Mouse (Mus musculus) stomach, postnatal 0 days (tissue): ENCODE data around the gene Afg1l. TPM values are rescaled to one million over a fixed set of nuclear protein-coding genes. Genes with fewer than 3 reads are reported as not detected.
A peak's percentile ranks its signal among the peaks of the same experiment; 100 is the strongest.

Experiments used
- ATAC-seq: fragments of 200-750 bp; cut with Nextera tagmentation; 2 replicates; pipeline ENCODE4 v1.8.0; 2017; ENCODE audit not compliant: low FRiP score, low TSS enrichment
- DNase-seq: peaks from one replicate; pipeline ENCODE4 v3.0.0-alpha.2; 2016; ENCODE audit warnings: low spot score
- H3K27ac ChIP-seq: fragments of 300-500 bp; sonication (generic); replicated peaks from 2 replicates; pipeline ENCODE4 v1.5.1; 2014; ENCODE audit warnings: mild to moderate bottlenecking, control low read depth
- H3K27me3 ChIP-seq: fragments of 300-500 bp; sonication (generic); 2 replicates; pipeline ENCODE4 v1.6.1; 2014; ENCODE audit warnings: low read length; ENCODE audit not compliant: control insufficient read depth, insufficient read depth
- H3K36me3 ChIP-seq: fragments of 300-500 bp; sonication (generic); 2 replicates; pipeline ENCODE4 v1.6.1; 2014; ENCODE audit warnings: low read length, mixed read lengths; ENCODE audit not compliant: control insufficient read depth, insufficient read depth
- H3K4me1 ChIP-seq: fragments of 300-500 bp; sonication (generic); replicated peaks from 2 replicates; pipeline ENCODE4 v1.6.1; 2014; ENCODE audit warnings: antibody characterized with exemption; ENCODE audit not compliant: control insufficient read depth, insufficient read depth
- H3K4me2 ChIP-seq: fragments of 300-500 bp; sonication (generic); replicated peaks from 2 replicates; pipeline ENCODE4 v1.6.1; 2014; ENCODE audit warnings: low read depth, mild to moderate bottlenecking, control low read depth, moderate library complexity
- H3K4me3 ChIP-seq: fragments of 300-500 bp; sonication (generic); 2 replicates; pipeline ENCODE4 v1.5.1; 2014; ENCODE audit warnings: low read depth, low read length, control low read depth
- H3K9ac ChIP-seq: fragments of 300-500 bp; sonication (generic); 2 replicates; pipeline ENCODE4 v1.6.1; 2014; ENCODE audit warnings: mild to moderate bottlenecking, low read length, control low read depth, mixed read lengths
- H3K9me3 ChIP-seq: fragments of 300-500 bp; sonication (generic); 2 replicates; pipeline ENCODE4 v1.6.1; 2016; ENCODE audit warnings: low read length; ENCODE audit not compliant: control insufficient read depth
- CTCF ChIP-seq: IDR thresholded peaks from 2 replicates; pipeline ENCODE4 v1.5.1; 2016; ENCODE audit warnings: antibody characterized with exemption, low read depth, mild to moderate bottlenecking, moderate library complexity
- EP300 ChIP-seq: optimal IDR thresholded peaks from 2 replicates; pipeline ENCODE3; 2016; ENCODE audit warnings: antibody characterized with exemption
- WGBS: fragments of 180-500 bp; shearing (Covaris S2); extraction: QIAGEN DNeasy Blood & Tissue Kit; methylation state at CpG from one replicate; pipeline ENCODE4 v1.1.7; 2014; 5-methylcytosine and 5-hydroxymethylcytosine counted together
- polyA plus RNA-seq: library from polyadenylated mRNA; unstranded; fragments of >200 nt; fragmentation: Nextera tagmentation; extraction: Ambion mirVana; gene quantifications from 2 replicates; pipeline ENCODE4 v1.2.1, GENCODE M21; 2015

Gene Afg1l
- polyA plus RNA-seq, 1 experiment from 2014 or later, result 6.4 TPM

- peaks cover 11% of the 10 kb centered on the region for H3K4me1 ChIP-seq
- ATAC-seq (no peak), DNase-seq (peak; percentile 80)
Observed at GRCm38 (mm10) chr10:42273760-42274691, 204.3 kb downstream of the Afg1l start.

GRCm38 (mm10) chr10:42273403-42273759, 205.0 kb downstream of the Afg1l start:
- Histone ChIP-seq H3K4me3 (peak overlapping the region; percentile 81; the same call in 1 of the 2 replicates), H3K4me2 (peak overlapping the region; percentile 99), H3K27me3 (no peaks in the 10 kb centered on the region), H3K36me3 (0 out of 2 replicates have a peak, but pooled peaks cover 3% of the 10 kb centered on the region), H3K9me3 (no peaks in the 10 kb centered on the region), H3K27ac (peak overlapping the region; percentile 19; the same call in 1 of the 2 replicates), H3K9ac (no peak overlapping the region), H3K4me1 (peaks cover 13% of the 10 kb centered on the region)
- 79% methylated on average over 6 of the region's 6 CpGs for WGBS
- ATAC-seq, result no peak
- TF ChIP-seq CTCF, result no peak
- TF ChIP-seq EP300, result no peak
- DNase-seq, result no peak

More at GRCm38 (mm10) chr10:42273760-42274691, 204.3 kb downstream of the Afg1l start:
- no peaks in the 10 kb centered on the region for H3K9me3 ChIP-seq
- peak overlapping the region; percentile 81 for H3K4me3 ChIP-seq
- H3K9ac ChIP-seq, result peak overlapping the region; percentile 87
- 0 out of 2 replicates have a peak, but pooled peaks cover 3% of the 10 kb centered on the region for H3K36me3 ChIP-seq
- no peak for TF ChIP-seq CTCF
- no peak for TF ChIP-seq EP300
- H3K4me2 ChIP-seq, result peak overlapping the region; percentile 99
- H3K27ac ChIP-seq, result peak overlapping the region; percentile 99
- 27% methylated on average over 21 of the region's 21 CpGs for WGBS
- no peaks in the 10 kb centered on the region for H3K27me3 ChIP-seq

- Histone ChIP-seq H3K9ac (no peak overlapping the region), H3K36me3 (peaks cover 10% of the 10 kb centered on the region; the same call in 1 of the 2 replicates), H3K4me3 (no peak overlapping the region), H3K9me3 (no peaks in the 10 kb centered on the region), H3K4me2 (no peak overlapping the region), H3K27me3 (no peaks in the 10 kb centered on the region), H3K27ac (no peak overlapping the region), H3K4me1 (peaks cover 13% of the 10 kb centered on the region; the same call in 1 of the 2 replicates)
- TF ChIP-seq CTCF, result no peak
- no peak for TF ChIP-seq EP300
- ATAC-seq (no peak), DNase-seq (no peak)
- WGBS, result 65% methylated on average over 11 of the region's 11 CpGs
Observed at GRCm38 (mm10) chr10:42271454-42272230, 206.7 kb downstream of the Afg1l start.

- H3K27me3 ChIP-seq, result no peaks in the 10 kb centered on the region
- 47% methylated on average over 10 of the region's 10 CpGs for WGBS
- DNase-seq (no peak), ATAC-seq (no peak)
- H3K9me3 ChIP-seq, result no peaks in the 10 kb centered on the region
- H3K4me3 ChIP-seq, result no peak overlapping the region
- H3K36me3 ChIP-seq, result peaks cover 20% of the 10 kb centered on the region
- no peak overlapping the region for H3K4me2 ChIP-seq
- TF ChIP-seq EP300 (no peak), CTCF (no peak)
- H3K4me1 ChIP-seq, result peaks cover 13% of the 10 kb centered on the region; the same call in 1 of the 2 replicates
- H3K9ac ChIP-seq, result no peak overlapping the region
- H3K27ac ChIP-seq, result no peak overlapping the region
Observed at GRCm38 (mm10) chr10:42270277-42271083, 207.9 kb downstream of the Afg1l start.

GRCm38 (mm10) chr10:42269281-42270025, 208.9 kb downstream of the Afg1l start:
- no peaks in the 10 kb centered on the region for H3K9me3 ChIP-seq
- peaks cover 10% of the 10 kb centered on the region; the same call in 1 of the 2 replicates for H3K4me1 ChIP-seq
- DNase-seq (no peak), ATAC-seq (no peak)
- H3K27me3 ChIP-seq, result no peaks in the 10 kb centered on the region
- H3K27ac ChIP-seq, result no peak overlapping the region
- H3K9ac ChIP-seq, result no peak overlapping the region
- H3K36me3 ChIP-seq, result peaks cover 21% of the 10 kb centered on the region
- WGBS, result 47% methylated on average over 15 of the region's 15 CpGs
- no peak overlapping the region for H3K4me2 ChIP-seq
- TF ChIP-seq EP300 (no peak), CTCF (no peak)
- no peak overlapping the region for H3K4me3 ChIP-seq
